Mouse (Mus musculus) spleen, adult 18-20 months (tissue): ENCODE measurements at regions not wholly inside any gene's neighbourhood (a gene's known extent, or its start where the extent isn't known, plus 50 kb on each side); places are given as distances from the start of the nearest gene placed in this dataset.
"Not testable (repeated sequence)": the region's sequence is repeated elsewhere in the genome, so short reads cannot be mapped to it uniquely, and the experiment has no call there.

ENCODE experiments used
- DNase-seq, 2 experiments: peaks; one replicate each; pipeline ENCODE4 v3.0.0; 2022; ENCODE audit warnings: mixed read lengths in 2 of 2

DNA sequence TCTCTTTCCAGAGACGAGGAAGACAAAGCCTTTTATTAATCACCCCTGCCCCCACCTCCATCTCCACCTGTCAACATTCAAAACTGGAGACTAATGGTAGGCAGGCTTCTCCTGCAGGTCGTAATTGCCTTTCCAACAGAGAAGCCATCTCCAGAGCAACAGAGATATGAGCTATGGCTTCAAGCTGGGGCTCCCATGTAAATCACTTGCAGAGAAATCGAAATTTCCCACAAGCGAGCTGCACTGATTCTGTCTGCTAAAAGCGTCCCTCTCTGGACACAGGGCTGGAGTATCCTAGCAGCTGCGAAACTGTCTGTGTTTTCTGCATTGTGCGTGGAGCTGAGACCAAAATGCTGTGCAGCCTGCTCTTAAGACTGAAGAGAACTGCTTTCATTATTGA, 176.6 kb downstream of the Cartpt start:
- no peak for DNase-seq

DNA sequence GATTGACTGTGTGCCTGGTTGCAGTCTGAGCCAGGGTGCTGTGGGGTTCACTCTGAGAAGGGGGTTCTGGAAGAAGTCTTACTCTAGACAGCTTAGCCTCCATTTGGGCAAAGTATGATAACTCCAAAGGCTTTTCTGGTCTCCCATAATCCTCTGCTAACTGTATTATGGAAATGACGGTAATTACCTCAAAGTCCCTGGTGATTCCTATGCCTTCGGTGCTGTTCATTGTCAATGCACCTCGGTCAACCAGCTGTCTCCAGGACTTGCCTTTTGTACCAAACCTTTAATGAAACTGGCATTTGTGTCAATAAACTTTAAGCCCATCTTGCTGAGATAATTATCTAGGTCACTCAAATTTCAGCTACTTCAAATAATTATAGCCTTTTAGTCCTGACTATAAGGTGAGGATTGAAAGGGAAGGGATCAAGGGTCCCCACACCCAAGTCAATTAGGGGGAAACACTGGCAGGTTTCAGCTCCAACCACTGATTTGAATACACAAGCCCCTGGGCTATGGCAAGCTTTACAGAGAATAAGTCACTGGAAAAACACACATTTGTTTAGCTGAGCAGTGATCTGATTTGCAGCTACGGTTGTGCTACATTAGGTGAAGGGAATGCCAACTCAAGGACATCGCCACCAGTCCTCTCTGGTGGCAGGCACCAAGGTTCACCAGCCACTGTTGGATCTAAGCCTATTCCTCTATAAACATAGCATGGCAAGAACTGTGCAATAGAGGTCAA, 177.5 kb downstream of the Cartpt start:
- DNase-seq: no peak

DNA sequence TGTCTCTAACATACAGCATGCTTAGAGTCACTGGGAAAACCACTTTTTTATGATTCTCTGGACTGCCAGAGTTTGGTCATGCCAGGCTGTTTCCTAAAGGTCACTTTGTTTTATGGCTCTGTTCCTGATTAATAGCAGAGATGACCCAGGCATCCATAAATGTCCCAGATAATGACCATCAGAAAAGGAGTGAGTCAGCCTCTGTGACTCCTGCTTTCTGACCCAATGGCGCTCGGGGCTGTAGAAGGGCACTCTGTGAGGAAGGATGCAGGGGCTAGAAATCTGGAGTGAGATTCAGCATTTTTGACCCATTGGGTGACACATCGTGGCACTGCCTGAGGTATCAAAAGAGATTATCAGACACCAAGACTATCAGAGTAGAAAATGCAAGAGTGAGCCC, 180.3 kb downstream of the Cartpt start:
- DNase-seq: no peak

DNA sequence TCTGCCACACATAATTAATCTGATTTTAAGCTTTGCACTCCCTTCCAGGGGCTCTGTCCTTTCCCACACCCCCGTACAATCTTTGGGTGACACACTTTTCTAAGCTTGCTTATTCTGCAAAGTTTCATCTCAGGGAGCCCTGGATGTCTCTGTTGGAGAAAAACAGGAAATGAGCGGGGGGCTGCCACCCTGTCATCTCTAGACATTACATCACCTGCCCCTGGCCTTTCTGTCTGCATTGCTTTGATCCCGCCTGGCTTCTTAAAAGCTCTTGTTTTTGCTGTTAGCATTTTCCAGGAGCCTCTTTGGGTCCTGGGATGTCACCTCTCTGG, 180.2 kb upstream of the Map1b start:
- DNase-seq: no peak

DNA sequence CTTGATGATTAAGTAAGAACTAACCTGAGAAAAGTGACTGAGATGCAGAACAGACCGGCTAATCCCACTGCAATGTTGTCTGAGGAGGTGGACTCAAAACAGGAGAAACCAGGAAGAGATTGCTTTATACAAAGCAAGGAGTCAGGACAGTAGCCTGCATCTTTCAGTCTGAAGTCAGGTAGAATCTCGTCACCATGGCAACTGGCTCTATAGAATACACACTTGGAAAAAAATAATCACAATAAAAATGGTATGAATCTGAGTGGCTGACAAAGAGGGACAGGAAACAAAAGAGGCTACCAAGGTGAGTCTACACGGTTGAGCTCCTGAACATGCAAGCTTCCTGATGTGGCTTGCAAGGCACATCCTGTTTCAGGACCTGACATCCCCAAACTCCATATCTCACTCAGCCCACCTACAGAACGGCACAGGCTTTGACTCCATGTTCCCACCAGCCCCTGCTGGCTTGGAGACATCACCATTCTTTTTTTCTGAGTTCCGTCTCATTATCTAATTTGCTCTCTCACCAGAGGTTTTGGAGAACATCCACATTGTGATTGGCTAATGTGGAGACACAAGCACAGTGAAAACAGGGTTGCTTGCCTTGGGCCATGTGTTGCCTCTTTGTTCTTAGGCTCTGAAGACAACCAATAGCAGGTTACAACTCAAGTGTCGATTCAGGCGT, 179.7 kb upstream of the Map1b start:
- DNase-seq: no peak

DNA sequence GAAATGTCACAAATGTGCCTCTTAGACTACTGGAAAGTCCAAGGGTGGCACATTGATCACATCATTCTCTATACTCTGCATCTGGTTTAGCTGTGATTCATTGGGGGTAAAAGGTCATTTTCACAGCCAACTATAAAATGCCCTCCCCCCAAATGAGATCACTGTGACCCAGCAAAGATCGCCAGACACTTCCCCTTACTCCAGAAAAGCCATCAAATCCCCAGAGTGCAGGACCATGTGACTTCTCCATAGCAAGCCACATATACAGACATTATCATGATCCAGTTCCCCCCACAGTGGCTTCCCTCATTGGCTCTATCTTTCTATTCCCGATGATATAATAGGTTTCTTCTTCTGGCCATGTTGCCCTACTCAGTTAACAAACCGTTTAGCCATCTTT, 163.6 kb upstream of the Map1b start:
- no peak for DNase-seq

DNA sequence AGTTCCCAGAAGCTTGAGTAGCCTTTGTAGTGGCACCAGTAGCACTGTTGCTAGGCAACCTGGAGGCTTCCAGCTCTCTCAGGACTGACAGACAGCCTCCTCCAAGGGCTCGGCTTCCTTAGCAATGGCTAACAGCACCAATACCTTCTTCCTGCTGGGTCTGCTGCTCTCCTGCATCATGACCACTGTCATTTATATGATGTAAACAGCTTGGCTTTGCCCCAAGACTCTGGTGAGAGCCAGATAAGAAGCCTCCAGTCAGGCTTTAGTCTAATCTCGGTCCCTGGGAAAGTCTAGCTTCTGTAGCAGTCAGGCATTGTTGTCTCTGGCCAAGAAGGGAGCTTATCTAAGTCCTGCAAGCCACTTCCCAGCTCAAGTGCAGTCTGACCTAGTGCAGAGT, 163.1 kb upstream of the Map1b start:
- no peak for DNase-seq

DNA sequence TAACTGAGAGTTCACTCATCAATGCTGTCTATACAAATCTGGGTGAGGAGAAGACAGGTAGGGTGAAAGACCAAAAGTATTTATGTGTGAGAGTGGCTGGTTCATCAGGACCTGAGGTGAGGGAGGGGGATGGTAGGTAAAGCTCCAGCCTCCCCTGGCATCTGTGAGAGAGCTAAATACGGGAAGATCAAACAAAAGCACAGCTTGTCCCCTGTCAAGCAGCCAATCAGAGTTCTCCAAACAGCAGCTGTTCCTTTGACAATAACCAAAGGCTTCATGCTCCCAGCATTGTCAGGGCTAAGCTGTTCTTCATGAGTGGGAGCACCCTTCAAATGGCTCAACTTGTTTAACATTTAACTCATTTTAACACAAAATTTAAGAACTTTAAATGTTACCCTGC, 160.1 kb upstream of the Map1b start:
- DNase-seq: no peak

DNA sequence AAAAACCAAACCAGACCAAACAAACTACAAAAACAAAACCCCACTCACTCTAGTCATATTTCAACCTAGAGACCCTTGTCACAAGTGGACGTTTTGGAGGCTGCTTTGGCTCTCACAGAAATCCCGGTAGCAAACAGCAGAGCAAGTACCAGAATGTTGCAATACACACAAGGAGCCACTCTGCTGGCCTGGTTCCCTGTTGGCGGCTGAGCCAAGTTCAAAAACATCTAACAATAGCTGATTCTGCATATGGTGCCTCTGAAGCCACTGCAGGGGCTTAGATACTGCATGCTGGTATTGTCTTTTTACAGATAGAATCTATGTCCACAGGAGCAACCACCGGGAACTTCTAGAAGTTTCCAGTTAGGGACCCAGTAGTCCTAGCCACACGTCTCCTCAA, 159.6 kb upstream of the Map1b start:
- DNase-seq: no peak

DNA sequence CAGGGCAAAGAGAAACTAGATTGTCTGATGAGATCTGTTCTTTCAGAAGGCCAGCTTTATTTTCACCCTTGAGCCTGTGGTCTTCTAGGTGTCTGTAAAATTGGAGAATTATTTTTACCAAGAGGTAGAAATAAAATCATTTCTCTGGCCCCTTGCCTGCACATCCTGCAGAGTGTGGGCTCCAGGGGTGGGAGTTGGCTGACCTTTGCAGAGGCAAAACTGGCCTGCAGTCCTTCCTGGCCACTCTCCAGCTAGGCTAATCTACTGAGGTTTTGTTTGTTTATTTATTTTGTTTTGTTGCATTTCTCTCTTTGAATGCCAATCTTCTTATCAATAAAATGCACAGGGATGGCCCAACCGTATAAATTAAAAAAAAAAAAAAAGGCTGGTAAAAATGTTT, 156.4 kb upstream of the Map1b start:
- no peak for DNase-seq

DNA sequence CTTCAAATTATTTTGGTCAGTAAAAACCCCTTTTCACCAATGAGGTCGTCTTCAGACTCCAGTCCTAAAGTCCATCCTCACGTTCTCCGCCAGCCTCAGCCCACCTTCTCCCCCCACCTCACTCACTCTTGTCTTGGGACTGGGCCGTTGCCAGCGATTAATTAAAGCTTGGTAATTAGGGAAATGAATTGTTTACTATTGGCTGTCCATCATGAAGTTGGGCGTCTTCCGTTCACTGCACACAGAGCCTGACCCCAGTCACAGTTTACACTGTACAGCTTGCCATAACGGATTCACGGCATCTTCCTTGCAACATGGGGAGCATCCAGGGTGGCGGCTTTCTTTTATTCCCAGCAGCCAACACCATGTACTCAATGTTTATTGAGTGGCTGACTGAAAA, 155.4 kb upstream of the Map1b start:
- DNase-seq: no peak

DNA sequence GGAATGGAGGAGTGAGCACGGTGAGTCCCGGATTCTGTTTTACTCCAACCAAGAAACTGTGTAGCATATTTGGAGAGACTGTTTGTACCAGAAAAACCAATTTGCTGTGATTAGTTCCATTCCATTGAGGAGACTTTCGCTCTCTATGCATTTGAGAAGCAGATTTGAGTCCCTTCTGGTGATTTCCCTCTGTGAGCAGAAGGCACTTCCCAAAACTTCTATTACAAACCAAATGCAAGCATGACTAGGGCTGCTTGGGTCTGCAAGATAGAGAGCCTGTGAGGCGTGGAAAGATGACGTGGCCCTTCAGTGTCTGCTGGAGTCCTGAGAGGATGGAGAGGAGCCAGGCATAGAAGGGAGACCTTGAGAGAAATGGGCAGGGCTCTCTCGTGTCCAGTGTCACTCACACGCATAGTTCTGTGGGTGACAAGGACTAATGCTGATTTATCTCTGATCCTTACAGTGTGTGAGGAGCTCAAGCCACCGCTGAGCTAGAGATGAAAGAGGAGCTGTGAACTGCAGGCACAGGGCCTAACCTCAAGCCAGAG, 153.7 kb upstream of the Map1b start:
- DNase-seq: no peak

DNA sequence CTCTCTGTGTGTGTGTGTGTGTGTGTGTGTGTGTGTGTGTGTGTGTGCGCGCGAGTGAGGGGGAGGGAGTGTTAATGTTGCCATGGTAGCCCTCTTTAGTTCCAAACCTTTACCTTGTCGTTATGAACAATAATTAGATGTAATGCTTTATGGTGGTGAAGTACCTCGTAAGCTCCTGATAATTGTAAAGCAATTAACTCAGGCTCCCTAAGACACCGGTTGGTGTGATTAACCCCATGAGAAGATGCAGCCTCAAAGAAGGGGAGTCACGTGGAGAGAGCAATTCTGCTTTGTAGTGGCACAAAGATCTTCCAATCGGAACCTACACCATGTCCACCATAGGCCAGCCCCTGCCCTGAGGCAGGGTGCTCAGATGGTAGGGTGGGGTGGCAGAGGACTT, 152.3 kb upstream of the Map1b start:
- no peak for DNase-seq

DNA sequence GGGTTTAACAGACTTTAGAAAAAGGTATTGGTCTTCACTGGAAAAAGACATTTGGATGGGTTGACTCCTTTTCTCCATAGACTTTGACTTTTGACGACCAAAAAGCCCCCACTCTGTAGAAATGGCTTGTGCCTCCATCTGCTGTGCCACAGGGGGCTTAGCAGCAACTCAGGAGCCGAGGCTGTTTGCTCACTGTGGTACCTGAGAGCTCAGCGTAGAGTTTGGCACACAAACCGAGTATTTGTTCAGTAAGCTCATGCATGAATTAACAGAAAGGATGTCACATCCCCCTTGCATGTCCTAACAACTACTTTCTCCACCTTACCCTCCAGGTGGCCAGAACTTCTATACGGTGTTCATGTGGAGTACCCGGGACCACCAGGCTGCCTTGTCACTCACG, 149.7 kb upstream of the Map1b start:
- no peak for DNase-seq

DNA sequence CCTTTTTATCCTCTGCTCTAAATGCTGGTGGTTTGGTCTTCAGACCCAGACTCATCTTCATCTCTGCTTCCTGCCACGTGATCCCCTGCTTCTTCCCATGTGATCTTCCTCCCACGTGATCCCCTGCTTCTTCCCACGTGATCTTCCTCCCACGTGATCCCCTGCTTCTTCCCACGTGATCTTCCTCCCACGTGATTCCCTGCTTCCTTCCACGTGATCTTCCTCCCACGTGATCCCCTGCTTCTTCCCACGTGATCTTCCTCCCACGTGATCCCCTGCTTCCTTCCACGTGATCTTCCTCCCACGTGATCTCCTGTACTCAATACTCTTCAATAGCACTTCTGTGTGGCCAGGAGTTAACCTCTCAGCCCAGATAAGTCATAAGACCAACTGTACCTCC, 147.1 kb upstream of the Map1b start:
- not testable (repeated sequence) for DNase-seq

DNA sequence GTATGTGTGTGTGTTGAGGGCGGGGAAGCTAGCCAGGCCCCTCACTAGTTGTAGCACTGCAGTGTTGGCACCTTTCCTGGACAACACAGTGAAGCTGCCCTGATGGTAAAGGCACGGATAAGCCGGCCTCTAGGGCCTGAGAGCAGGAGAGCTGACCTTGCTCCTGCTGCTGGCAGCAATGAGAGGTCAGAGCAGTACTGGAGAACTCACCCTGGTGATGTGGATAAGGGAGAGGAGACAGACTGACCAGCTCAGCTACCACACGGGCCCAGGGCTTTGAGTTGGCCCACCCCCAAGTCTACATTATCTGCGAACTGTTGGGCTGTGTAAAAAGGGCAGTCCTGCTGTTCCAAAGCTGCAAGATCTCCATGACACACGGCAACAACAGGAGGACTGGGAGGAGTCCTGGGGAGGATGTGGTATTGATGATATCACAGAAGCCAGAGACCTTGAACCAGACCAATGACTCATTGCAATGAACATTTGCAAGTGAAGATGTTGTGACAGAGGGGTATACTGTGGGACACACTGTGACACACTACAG, 131.4 kb upstream of the Map1b start:
- no peak for DNase-seq

DNA sequence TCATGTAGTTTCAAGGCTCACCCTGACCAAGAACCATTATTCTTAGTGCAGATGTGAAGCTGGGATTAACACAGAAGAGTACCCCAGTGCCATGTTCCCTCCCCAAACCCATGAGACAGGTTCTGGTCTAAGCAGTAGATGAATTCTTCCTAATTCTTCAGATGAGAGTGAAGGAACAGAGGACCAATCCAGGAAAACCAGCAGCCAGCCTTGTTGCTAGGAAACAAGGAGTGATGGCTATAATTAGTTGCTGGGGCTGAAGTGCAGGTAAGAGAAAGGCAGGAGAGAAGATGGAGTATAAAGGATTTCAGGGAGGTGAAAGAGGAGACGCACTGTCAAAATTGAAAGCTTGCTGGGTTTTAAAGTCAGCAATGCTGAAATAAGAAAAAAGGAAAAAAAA, 128.4 kb upstream of the Map1b start:
- DNase-seq: no peak

DNA sequence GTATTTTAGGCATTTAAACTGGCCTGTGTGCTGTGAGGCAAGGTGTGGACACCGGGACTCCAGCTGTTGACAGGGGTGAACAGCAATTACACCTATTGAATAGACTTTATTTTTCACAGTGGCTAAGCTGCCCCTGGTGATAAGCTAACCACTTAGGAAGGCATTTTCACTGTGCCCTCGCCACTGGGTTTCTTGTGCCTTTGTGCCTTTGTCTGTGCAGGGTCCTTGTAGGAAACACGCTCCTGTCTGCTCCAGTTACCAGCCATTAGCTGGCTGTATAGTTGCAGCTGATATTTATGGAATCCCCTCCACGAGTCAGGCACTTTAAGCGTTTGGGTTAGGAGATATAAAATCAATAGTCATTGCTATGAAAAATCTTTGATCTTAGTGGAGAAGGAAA, 126.5 kb upstream of the Map1b start:
- no peak for DNase-seq

DNA sequence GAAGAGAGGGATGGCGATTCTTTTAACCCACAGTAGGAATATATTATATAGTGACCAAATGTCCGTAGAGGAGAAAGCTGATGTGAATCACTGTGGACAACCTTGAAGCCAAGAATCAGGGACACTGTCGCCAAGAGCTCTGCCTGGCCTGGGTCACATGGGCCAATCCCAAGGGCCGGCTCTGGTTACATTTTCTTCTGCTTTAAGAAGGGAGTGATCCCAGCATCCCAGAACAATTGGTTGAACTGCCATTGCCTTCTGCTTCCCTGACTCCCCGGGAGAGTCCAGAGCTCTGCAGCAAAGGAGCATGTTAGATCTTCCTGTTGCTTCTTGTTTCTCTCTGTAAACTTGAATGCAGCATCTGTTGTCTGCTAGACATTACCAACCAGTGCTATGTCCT, 126.0 kb upstream of the Map1b start:
- no peak for DNase-seq

DNA sequence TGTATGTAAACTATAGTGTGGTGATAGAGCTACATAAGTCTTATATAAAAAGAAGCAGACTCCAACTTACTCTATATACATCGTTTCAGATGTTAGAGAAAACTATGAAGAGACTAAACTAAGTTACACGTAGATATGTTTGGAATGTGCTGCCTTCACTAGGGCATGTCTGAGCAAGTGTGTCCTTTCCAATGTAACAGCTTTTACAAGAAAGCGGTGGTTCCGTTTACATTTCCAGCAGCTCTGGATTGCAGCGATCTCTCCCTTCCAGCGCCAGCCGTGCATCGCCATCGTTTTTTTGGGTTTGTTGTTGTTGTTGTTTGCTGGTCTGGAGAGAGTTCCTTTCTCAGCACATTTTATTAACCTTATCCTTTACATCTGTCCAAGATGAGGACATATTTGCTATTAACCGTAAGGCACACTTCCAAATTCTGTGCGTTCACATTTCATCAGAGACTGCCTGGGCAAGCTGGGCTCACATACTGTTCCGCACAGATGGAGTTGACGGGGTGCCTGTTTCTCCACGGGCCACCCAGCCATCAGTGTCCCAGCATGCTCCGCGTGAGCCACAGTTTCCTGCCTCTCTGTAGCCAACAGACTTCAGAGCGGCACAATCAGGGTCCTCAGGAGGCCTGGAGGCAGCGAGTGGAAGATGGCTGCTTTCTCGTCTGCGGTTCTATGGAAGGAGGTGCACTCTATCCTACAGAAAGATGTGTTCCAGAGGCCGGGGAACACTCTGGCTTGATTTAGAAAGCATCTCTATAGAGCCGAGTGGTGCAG, 125.2 kb upstream of the Map1b start:
- DNase-seq: no peak

DNA sequence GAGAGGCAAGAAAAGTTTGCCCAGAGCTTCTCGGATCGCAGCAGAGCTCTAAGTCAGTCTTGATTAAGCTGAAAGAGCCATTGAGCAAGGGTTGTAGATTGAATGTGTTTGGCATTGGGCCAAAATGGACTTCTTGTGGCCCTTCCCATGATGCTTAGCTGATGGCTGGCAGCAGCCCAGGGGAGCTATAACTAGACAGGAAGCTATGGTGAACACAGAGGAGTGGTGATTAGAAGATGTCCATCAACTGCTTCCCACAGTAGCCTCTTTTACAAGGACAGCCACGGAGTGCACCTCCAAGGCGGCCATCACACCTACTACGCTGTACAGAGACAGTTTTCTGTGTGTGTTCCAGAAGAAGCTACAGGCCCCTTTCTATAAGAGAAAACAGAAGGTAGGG, 116.4 kb upstream of the Map1b start:
- no peak for DNase-seq

DNA sequence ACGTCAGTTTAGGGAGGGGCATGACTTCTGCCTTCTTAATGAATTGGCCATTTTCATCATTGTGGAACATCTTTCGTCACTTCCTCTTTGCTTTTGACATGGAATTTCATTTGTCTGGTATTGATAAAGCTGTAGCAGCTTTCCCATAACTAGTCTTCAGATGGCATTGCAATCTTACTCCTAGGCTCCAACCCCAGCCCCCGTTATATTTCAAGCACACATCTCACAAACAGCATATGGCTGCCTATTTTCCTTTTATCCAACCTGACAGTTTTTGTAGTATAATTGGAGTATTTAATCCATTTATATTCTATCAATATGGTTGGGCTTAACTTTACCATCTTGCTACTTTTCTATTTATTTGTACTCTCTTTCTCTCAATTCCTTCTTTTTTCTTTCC, 114.5 kb upstream of the Map1b start:
- no peak for DNase-seq

DNA sequence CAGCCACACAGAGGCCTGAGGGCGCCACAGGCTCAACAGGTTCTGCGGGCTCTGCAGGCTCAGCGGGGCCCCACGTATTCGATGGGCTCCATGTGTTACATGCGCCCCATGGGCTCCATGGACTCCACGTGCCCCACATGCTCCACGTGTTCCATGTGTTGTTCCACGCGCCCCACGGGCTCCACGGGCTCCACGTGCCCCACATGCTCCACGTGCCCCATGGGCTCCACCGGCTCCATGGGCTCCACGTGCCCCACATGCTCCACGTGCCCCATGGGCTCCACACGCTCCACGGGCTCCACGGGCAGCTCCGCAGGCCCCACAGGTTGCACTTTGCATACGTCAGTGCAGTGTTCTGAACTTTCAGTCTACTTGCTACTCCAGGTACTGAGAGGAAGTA, 114.0 kb upstream of the Map1b start:
- DNase-seq: no peak

DNA sequence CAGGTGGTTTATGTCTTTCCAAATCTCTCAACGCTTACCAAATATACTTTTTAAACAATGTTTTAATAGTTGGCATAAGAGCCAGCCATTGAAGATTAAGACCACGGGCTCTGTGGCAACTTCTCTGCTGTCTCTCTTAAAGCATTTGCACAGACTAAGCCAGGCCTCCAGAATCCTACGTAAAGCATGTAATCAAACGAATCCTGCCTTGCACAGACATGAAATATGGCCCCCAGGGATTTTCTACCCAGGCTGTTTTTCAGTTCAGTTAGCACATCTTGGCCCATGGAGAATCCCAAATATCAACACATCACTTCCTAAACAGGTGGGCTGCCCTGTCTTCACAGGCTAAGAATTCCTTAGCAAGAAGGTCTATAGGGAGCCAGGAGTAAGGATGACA, 108.9 kb upstream of the Map1b start:
- DNase-seq: no peak
